Mouse (Mus musculus): ENCODE data around the gene Cox11. TPM values are rescaled to one million over a fixed set of nuclear protein-coding genes. Genes with fewer than 3 reads are reported as not detected.

The Cox11 gene
- 10 to 100 TPM; 24.2 to 29.5 TPM for polyA plus RNA-seq (2017; shearing (Covaris generic))

DNA sequence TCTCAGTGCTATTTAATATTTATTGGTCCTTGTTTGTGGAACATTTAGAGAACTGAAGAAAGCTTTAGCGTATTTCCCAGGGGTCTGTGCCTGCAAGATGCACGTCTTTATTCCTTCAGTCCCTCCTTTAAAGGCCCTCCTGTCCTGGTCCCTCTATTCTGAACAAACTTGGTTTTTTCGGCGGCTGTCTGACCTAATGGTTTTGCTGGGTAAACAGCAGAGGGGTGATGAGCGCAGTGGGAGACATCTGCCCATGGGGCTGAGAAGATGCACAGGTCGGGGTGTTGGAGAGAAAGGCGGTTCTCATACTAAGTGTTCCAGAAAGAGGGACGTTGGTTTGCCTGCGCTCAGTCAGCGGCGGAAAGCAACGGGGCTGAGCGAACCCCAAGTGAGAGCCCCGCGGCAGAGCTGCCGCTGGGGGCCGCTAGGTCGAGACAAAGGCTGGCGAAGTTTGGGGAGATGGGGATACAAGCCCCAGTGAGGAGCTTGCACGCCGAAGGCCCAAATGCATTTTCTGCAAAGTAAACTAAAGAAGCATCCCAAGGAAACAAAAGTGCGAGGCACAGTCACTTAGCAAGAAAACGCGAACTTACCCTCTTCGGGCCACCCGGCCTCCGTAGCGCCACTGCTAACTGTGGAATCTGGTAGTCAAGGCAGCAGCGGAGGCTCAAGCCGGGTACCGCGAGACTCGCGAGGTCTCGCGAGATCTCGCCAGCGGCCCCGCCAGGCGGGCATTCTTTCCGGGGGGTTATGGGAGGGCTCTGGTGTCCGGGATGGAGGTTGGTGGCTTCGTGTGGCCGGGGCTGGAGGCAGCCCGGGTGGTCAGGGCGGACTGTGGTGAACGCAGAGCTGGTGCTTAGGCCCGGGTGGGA is at the start of gene Cox11, which contains the start of gene Stxbp4:
Gene Cox11, plus strand, starts transcription at position 734 of the 872 bp plus-strand sequence.
Gene Stxbp4, minus strand, starts transcription at position 645 of the 872 bp plus-strand sequence.

DNA sequence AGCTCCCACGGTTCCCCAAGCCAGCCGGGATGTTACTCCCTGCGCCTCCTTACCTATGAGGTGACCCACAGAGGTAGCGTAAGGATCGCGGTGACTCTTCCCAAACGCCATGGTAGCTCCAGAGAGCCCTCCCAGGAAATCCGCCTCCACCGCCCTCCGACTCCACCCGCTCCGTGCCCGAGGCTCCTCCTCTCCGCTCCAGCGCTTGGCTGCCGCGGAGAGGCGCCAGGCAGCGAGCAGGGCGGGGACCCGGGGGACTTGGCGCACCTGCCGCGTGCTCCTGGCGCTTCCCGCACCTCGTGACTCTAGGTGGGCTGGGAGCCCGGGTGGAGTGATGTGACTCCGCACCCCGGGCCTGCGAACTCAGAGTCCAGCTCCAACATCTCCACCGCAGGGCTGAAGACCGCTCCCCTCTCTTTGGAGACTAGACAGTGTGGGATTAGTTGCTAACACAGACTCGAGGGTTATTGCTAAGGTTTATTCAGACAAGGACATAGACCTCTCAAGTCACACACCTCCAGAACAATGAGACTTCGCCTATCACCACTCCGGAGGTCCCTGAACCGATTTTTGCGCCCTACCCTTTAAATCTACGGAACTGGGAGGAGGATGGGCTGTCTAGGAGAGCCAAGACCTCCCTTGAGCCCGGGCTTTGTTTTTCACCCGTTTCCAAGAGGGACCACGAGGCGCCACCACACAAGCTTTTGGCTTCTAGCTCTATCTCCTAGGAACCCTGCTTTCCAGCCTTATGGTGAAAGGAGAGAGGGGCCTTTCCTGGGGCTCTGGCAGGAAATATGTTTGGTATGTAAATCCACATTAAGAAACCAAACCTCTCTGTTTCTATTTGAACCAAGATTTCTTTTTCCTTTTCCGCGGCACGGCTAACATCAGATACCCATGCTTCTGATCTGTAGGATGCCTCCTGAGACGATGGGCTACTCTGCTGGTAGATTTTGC is 49.8 kb downstream of the Cox11 start, which contains the start of gene Tom1l1:
Gene Tom1l1, minus strand, starts transcription at position 907 of the 957 bp plus-strand sequence.

Other genes with a start within 250 kb of the Cox11 start
- gene Hlf, start 247.3 kb upstream of the Cox11 start, polyA plus RNA-seq (2017; shearing (Covaris generic)) = under 1 TPM; 0.27 to 0.30 TPM
- 1 to 10 TPM; 2.3 to 2.7 TPM for gene Stxbp4, start 89 bp upstream of the Cox11 start, polyA plus RNA-seq (2017; shearing (Covaris generic))
- 1 to 10 TPM; 1.7 to 2.8 TPM for gene Tom1l1, start 50.2 kb downstream of the Cox11 start, polyA plus RNA-seq (2017; shearing (Covaris generic))

Data from activated CD4-positive, CD25-positive, alpha-beta regulatory T cell (primary cell).